Mouse (Mus musculus): ENCODE data around the gene Magi1.

Gene Magi1

GRCm38 (mm10) chr6:93792309-93793215 lies 491.2 kb downstream of the Magi1 start:
- no peak for DNase-seq

GRCm38 (mm10) chr6:93789721-93790120 lies 494.0 kb downstream of the Magi1 start:
- DNase-seq = no peak

- DNase-seq = no peak
Measured at GRCm38 (mm10) chr6:93787042-93787441, 496.7 kb downstream of the Magi1 start.

GRCm38 (mm10) chr6:93786220-93786619 lies 497.5 kb downstream of the Magi1 start:
- no peak for DNase-seq

GRCm38 (mm10) chr6:93771081-93771480 lies 512.6 kb downstream of the Magi1 start:
- no peak for DNase-seq

- DNase-seq = no peak
Measured at GRCm38 (mm10) chr6:93770283-93771025, 513.3 kb downstream of the Magi1 start.

- DNase-seq = no peak
Measured at GRCm38 (mm10) chr6:93758114-93758513, 525.6 kb downstream of the Magi1 start.

GRCm38 (mm10) chr6:93757353-93758087 lies 526.2 kb downstream of the Magi1 start:
- no peak for DNase-seq

- DNase-seq = no peak
Measured at GRCm38 (mm10) chr6:93743145-93743544, 540.6 kb downstream of the Magi1 start.

- no peak for DNase-seq
Measured at GRCm38 (mm10) chr6:93739786-93740185, 543.9 kb downstream of the Magi1 start.

GRCm38 (mm10) chr6:93737083-93737482 lies 546.6 kb downstream of the Magi1 start:
- DNase-seq = no peak

GRCm38 (mm10) chr6:93736071-93736470 lies 547.6 kb downstream of the Magi1 start:
- no peak for DNase-seq

- no peak for DNase-seq
Measured at GRCm38 (mm10) chr6:93733800-93734199, 549.9 kb downstream of the Magi1 start.

GRCm38 (mm10) chr6:93729702-93730101 lies 554.0 kb downstream of the Magi1 start:
- DNase-seq = no peak

GRCm38 (mm10) chr6:93728791-93729190 lies 554.9 kb downstream of the Magi1 start:
- DNase-seq = no peak

GRCm38 (mm10) chr6:93727630-93728178 lies 556.0 kb downstream of the Magi1 start:
- DNase-seq = no peak

- DNase-seq = no peak
Measured at GRCm38 (mm10) chr6:93726829-93727455, 556.8 kb downstream of the Magi1 start.

GRCm38 (mm10) chr6:93726121-93726520 lies 557.6 kb downstream of the Magi1 start:
- no peak for DNase-seq

- DNase-seq = no peak
Measured at GRCm38 (mm10) chr6:93724749-93725148, 559.0 kb downstream of the Magi1 start.

- no peak for DNase-seq
Measured at GRCm38 (mm10) chr6:93723226-93723625, 560.5 kb downstream of the Magi1 start.

- no peak for DNase-seq
Measured at GRCm38 (mm10) chr6:93719532-93719931, 564.2 kb downstream of the Magi1 start.

GRCm38 (mm10) chr6:93718385-93718784 lies 565.3 kb downstream of the Magi1 start:
- no peak for DNase-seq
